Mouse (Mus musculus) embryonic facial prominence, embryonic 14.5 days (tissue): ENCODE data around the gene Aadacl3. TPM values are rescaled to one million over a fixed set of nuclear protein-coding genes. Genes with fewer than 3 reads are reported as not detected.

Experiments used
- polyA plus RNA-seq: library from polyadenylated mRNA; unstranded; fragments of >200 nt; fragmentation: Nextera tagmentation; extraction: Ambion mirVana; gene quantifications from 2 replicates; pipeline ENCODE4 v1.2.1, GENCODE M21; 2014

Gene Aadacl3
- polyA plus RNA-seq, 1 experiment from 2014 or later, result not detected

Other genes with a start within 250 kb of the Aadacl3 start
- not detected in 2 replicates for gene Pramel5, start 183.3 kb downstream of the Aadacl3 start, polyA plus RNA-seq
- gene Gm13128, start 133.5 kb downstream of the Aadacl3 start, polyA plus RNA-seq, result not detected in 2 replicates
- gene Gm13119, start 105.8 kb downstream of the Aadacl3 start, polyA plus RNA-seq, result not detected in 2 replicates
- gene Pramef20, start 85.8 kb downstream of the Aadacl3 start, polyA plus RNA-seq, result 0.19 TPM in 1 of 2 replicates, not detected in the other
- gene Pramef12, start 55.3 kb downstream of the Aadacl3 start, polyA plus RNA-seq, result 0.16 and 0.24 TPM in 2 replicates
- not detected in 2 replicates for gene 1700012P22Rik, start 25.0 kb downstream of the Aadacl3 start, polyA plus RNA-seq
- gene Gm9944, start 10.4 kb downstream of the Aadacl3 start, polyA plus RNA-seq, result not detected in 2 replicates
- gene 9430007A20Rik, start 56.1 kb upstream of the Aadacl3 start, polyA plus RNA-seq, result not detected in 2 replicates
- not detected in 2 replicates for gene Gm13124, start 101.4 kb upstream of the Aadacl3 start, polyA plus RNA-seq
- not detected in 2 replicates for gene Aadacl4, start 150.0 kb upstream of the Aadacl3 start, polyA plus RNA-seq
- gene Gm436, start 222.6 kb upstream of the Aadacl3 start, polyA plus RNA-seq, result not detected in 2 replicates